Mouse (Mus musculus): Measurements from ENCODE around the gene Vti1b. TPM values are rescaled to one million over a fixed set of nuclear protein-coding genes. Genes with fewer than 3 reads are reported as not detected.

Gene Vti1b
- polyA plus RNA-seq, 1 experiment from 2014 or later, result 174 TPM

- 93% methylated on average over 6 of the region's 6 CpGs for WGBS
- Histone ChIP-seq H3K36me3 (ENCODE audit: control insufficient read depth, insufficient read depth, low read length) (peaks cover 38% of the 10 kb centered on the region), H3K4me1 (ENCODE audit: control insufficient read depth, insufficient read depth, low read length) (no peaks in the 10 kb centered on the region), H3K4me3 (replicated peaks; ENCODE audit: low read depth, low read length) (no peak overlapping the region), H3K27ac (replicated peaks; ENCODE audit: low read depth, low read length) (no peak overlapping the region), H3K9me3 (ENCODE audit: control insufficient read depth, low read length) (no peaks in the 10 kb centered on the region), H3K4me2 (ENCODE audit: low read length) (no peak overlapping the region), H3K27me3 (ENCODE audit: control insufficient read depth, insufficient read depth, low read length) (no peaks in the 10 kb centered on the region), H3K9ac (replicated peaks; ENCODE audit: low read length) (no peak overlapping the region)
- DNase-seq (no peak), ATAC-seq (ENCODE audit: low FRiP score, low TSS enrichment) (no peak)
Measured at GRCm38 (mm10) chr12:79149653-79150052, 22.8 kb downstream of the Vti1b start.

GRCm38 (mm10) chr12:79141384-79141783 lies 31.1 kb downstream of the Vti1b start:
- H3K9ac ChIP-seq (replicated peaks; ENCODE audit: low read length), result no peak overlapping the region
- no peaks in the 10 kb centered on the region for H3K9me3 ChIP-seq (ENCODE audit: control insufficient read depth, low read length)
- H3K27ac ChIP-seq (replicated peaks; ENCODE audit: low read depth, low read length), result no peak overlapping the region
- no peak for DNase-seq
- no peaks in the 10 kb centered on the region for H3K27me3 ChIP-seq (ENCODE audit: control insufficient read depth, insufficient read depth, low read length)
- no peak for ATAC-seq (ENCODE audit: low FRiP score, low TSS enrichment)
- no peaks in the 10 kb centered on the region for H3K36me3 ChIP-seq (ENCODE audit: control insufficient read depth, insufficient read depth, low read length)
- no peaks in the 10 kb centered on the region for H3K4me1 ChIP-seq (ENCODE audit: control insufficient read depth, insufficient read depth, low read length)
- H3K4me3 ChIP-seq (replicated peaks; ENCODE audit: low read depth, low read length), result no peak overlapping the region
- no peak overlapping the region for H3K4me2 ChIP-seq (ENCODE audit: low read length)

GRCm38 (mm10) chr12:79140811-79141210 lies 31.7 kb downstream of the Vti1b start:
- no peak overlapping the region for H3K4me3 ChIP-seq (replicated peaks; ENCODE audit: low read depth, low read length)
- ATAC-seq (ENCODE audit: low FRiP score, low TSS enrichment) (no peak), DNase-seq (no peak)
- no peaks in the 10 kb centered on the region for H3K9me3 ChIP-seq (ENCODE audit: control insufficient read depth, low read length)
- 93% methylated on average over 2 of the region's 2 CpGs for WGBS
- no peak overlapping the region for H3K9ac ChIP-seq (replicated peaks; ENCODE audit: low read length)
- H3K4me1 ChIP-seq (ENCODE audit: control insufficient read depth, insufficient read depth, low read length), result no peaks in the 10 kb centered on the region
- no peaks in the 10 kb centered on the region for H3K27me3 ChIP-seq (ENCODE audit: control insufficient read depth, insufficient read depth, low read length)
- no peak overlapping the region for H3K4me2 ChIP-seq (ENCODE audit: low read length)
- no peaks in the 10 kb centered on the region for H3K36me3 ChIP-seq (ENCODE audit: control insufficient read depth, insufficient read depth, low read length)
- no peak overlapping the region for H3K27ac ChIP-seq (replicated peaks; ENCODE audit: low read depth, low read length)

- Histone ChIP-seq H3K4me2 (ENCODE audit: low read length) (no peak overlapping the region), H3K36me3 (ENCODE audit: control insufficient read depth, insufficient read depth, low read length) (no peaks in the 10 kb centered on the region), H3K27me3 (ENCODE audit: control insufficient read depth, insufficient read depth, low read length) (no peaks in the 10 kb centered on the region), H3K27ac (replicated peaks; ENCODE audit: low read depth, low read length) (no peak overlapping the region), H3K4me3 (replicated peaks; ENCODE audit: low read depth, low read length) (no peak overlapping the region), H3K4me1 (ENCODE audit: control insufficient read depth, insufficient read depth, low read length) (no peaks in the 10 kb centered on the region), H3K9me3 (ENCODE audit: control insufficient read depth, low read length) (no peaks in the 10 kb centered on the region), H3K9ac (replicated peaks; ENCODE audit: low read length) (no peak overlapping the region)
- DNase-seq (no peak), ATAC-seq (ENCODE audit: low FRiP score, low TSS enrichment) (no peak)
- WGBS, result 68% methylated on average over 1 of the region's 1 CpGs
Measured at GRCm38 (mm10) chr12:79139417-79139816, 33.0 kb downstream of the Vti1b start.

GRCm38 (mm10) chr12:79138999-79139398 lies 33.5 kb downstream of the Vti1b start:
- no peaks in the 10 kb centered on the region for H3K27me3 ChIP-seq (ENCODE audit: control insufficient read depth, insufficient read depth, low read length)
- no peaks in the 10 kb centered on the region for H3K9me3 ChIP-seq (ENCODE audit: control insufficient read depth, low read length)
- H3K27ac ChIP-seq (replicated peaks; ENCODE audit: low read depth, low read length), result no peak overlapping the region
- H3K4me1 ChIP-seq (ENCODE audit: control insufficient read depth, insufficient read depth, low read length), result no peaks in the 10 kb centered on the region
- DNase-seq, result no peak
- ATAC-seq (ENCODE audit: low FRiP score, low TSS enrichment), result no peak
- H3K4me3 ChIP-seq (replicated peaks; ENCODE audit: low read depth, low read length), result no peak overlapping the region
- no peaks in the 10 kb centered on the region for H3K36me3 ChIP-seq (ENCODE audit: control insufficient read depth, insufficient read depth, low read length)
- no peak overlapping the region for H3K4me2 ChIP-seq (ENCODE audit: low read length)
- no peak overlapping the region for H3K9ac ChIP-seq (replicated peaks; ENCODE audit: low read length)

- Histone ChIP-seq H3K27me3 (ENCODE audit: control insufficient read depth, insufficient read depth, low read length) (peaks cover 14% of the 10 kb centered on the region), H3K27ac (replicated peaks; ENCODE audit: low read depth, low read length) (no peak overlapping the region), H3K36me3 (ENCODE audit: control insufficient read depth, insufficient read depth, low read length) (no peaks in the 10 kb centered on the region), H3K4me2 (ENCODE audit: low read length) (no peak overlapping the region), H3K4me3 (replicated peaks; ENCODE audit: low read depth, low read length) (no peak overlapping the region), H3K4me1 (ENCODE audit: control insufficient read depth, insufficient read depth, low read length) (no peaks in the 10 kb centered on the region), H3K9me3 (ENCODE audit: control insufficient read depth, low read length) (no peaks in the 10 kb centered on the region), H3K9ac (replicated peaks; ENCODE audit: low read length) (no peak overlapping the region)
- WGBS, result 80% methylated on average over 7 of the region's 7 CpGs
- DNase-seq (no peak), ATAC-seq (ENCODE audit: low FRiP score, low TSS enrichment) (no peak)
Measured at GRCm38 (mm10) chr12:79136949-79137348, 35.5 kb downstream of the Vti1b start.

GRCm38 (mm10) chr12:79135105-79135504 lies 37.4 kb downstream of the Vti1b start:
- 46% methylated on average over 4 of the region's 4 CpGs for WGBS

GRCm38 (mm10) chr12:79134676-79135075 lies 37.8 kb downstream of the Vti1b start:
- WGBS, result 43% methylated on average over 8 of the region's 8 CpGs
- Histone ChIP-seq H3K27me3 (ENCODE audit: control insufficient read depth, insufficient read depth, low read length) (peaks cover 15% of the 10 kb centered on the region), H3K9ac (replicated peaks; ENCODE audit: low read length) (no peak overlapping the region), H3K36me3 (ENCODE audit: control insufficient read depth, insufficient read depth, low read length) (no peaks in the 10 kb centered on the region), H3K4me3 (replicated peaks; ENCODE audit: low read depth, low read length) (no peak overlapping the region), H3K27ac (replicated peaks; ENCODE audit: low read depth, low read length) (no peak overlapping the region), H3K4me2 (ENCODE audit: low read length) (no peak overlapping the region), H3K4me1 (ENCODE audit: control insufficient read depth, insufficient read depth, low read length) (0 out of 2 replicates have a peak, but pooled peaks cover 6% of the 10 kb centered on the region), H3K9me3 (ENCODE audit: control insufficient read depth, low read length) (no peaks in the 10 kb centered on the region)
- ATAC-seq (ENCODE audit: low FRiP score, low TSS enrichment), result no peak
- DNase-seq, result no peak

More at GRCm38 (mm10) chr12:79135105-79135504, 37.4 kb downstream of the Vti1b start:
- Histone ChIP-seq H3K9me3 (ENCODE audit: control insufficient read depth, low read length) (no peaks in the 10 kb centered on the region), H3K27me3 (ENCODE audit: control insufficient read depth, insufficient read depth, low read length) (peaks cover 15% of the 10 kb centered on the region), H3K36me3 (ENCODE audit: control insufficient read depth, insufficient read depth, low read length) (no peaks in the 10 kb centered on the region), H3K9ac (replicated peaks; ENCODE audit: low read length) (no peak overlapping the region), H3K4me2 (ENCODE audit: low read length) (no peak overlapping the region), H3K4me3 (replicated peaks; ENCODE audit: low read depth, low read length) (no peak overlapping the region), H3K4me1 (ENCODE audit: control insufficient read depth, insufficient read depth, low read length) (0 out of 2 replicates have a peak, but pooled peaks cover 6% of the 10 kb centered on the region), H3K27ac (replicated peaks; ENCODE audit: low read depth, low read length) (no peak overlapping the region)
- ATAC-seq (ENCODE audit: low FRiP score, low TSS enrichment) (no peak), DNase-seq (no peak)

GRCm38 (mm10) chr12:79131706-79132460 lies 40.6 kb downstream of the Vti1b start:
- ATAC-seq (ENCODE audit: low FRiP score, low TSS enrichment) (no peak), DNase-seq (no peak)
- no peaks in the 10 kb centered on the region for H3K36me3 ChIP-seq (ENCODE audit: control insufficient read depth, insufficient read depth, low read length)
- H3K9me3 ChIP-seq (ENCODE audit: control insufficient read depth, low read length), result no peaks in the 10 kb centered on the region
- H3K4me3 ChIP-seq (replicated peaks; ENCODE audit: low read depth, low read length), result peak overlapping the region; percentile 56
- 0 out of 2 replicates have a peak, but pooled peaks cover 6% of the 10 kb centered on the region for H3K4me1 ChIP-seq (ENCODE audit: control insufficient read depth, insufficient read depth, low read length)
- peaks cover 15% of the 10 kb centered on the region for H3K27me3 ChIP-seq (ENCODE audit: control insufficient read depth, insufficient read depth, low read length)
- no peak overlapping the region for H3K27ac ChIP-seq (replicated peaks; ENCODE audit: low read depth, low read length)
- WGBS, result 26% methylated on average over 5 of the region's 5 CpGs
- H3K9ac ChIP-seq (replicated peaks; ENCODE audit: low read length), result peak overlapping the region; percentile 68
- H3K4me2 ChIP-seq (ENCODE audit: low read length), result peak overlapping the region; percentile 91
